Mouse (Mus musculus): ENCODE results near the gene Ypel1. TPM values are rescaled to one million over a fixed set of nuclear protein-coding genes. Genes with fewer than 3 reads are reported as not detected.

Ypel1 gene
- polyA plus RNA-seq, 1 experiment, result 1.2 TPM

- 69% methylated on average over 7 of the region's 7 CpGs for WGBS
- Histone ChIP-seq H3K4me1 (ENCODE audit: control insufficient read depth, insufficient read depth, low read length) (no peaks in the 10 kb centered on the region), H3K4me3 (replicated peaks; ENCODE audit: extremely low read depth, low read depth, low read length) (no peak overlapping the region)
- no peak for DNase-seq
- TF ChIP-seq CTCF (IDR thresholded peaks at IDR 0.05; ENCODE audit: insufficient read depth, low read length) (no peak), POLR2A (IDR thresholded peaks at IDR 0.05; ENCODE audit: borderline replicate concordance, extremely low read depth, low read depth, low read length) (no peak)
Observed at GRCm38 (mm10) chr16:17052087-17052486, 17.4 kb upstream of the Ypel1 start.

DNA sequence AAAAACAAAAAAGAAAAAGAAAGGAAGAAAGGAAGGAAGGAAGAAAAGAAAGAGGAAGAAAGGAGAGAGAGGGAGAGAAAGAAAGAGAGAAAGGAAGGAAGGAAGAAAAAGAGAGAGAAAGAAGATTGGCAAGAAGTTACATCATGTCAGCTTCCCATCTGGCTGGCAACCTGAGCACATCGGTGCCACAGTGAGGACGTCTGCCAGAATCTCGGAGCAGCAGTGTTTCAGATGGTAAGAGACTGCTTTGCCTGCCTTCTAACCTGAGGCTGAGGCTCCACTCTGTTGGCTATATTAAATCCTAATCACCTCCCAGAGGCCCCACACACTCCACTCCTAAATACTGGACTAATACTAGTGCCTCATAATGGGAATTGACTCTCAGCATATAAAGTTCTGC is 15.6 kb upstream of the Ypel1 start:
- WGBS, result 56% methylated on average over 3 of the region's 3 CpGs
- no peak for DNase-seq
- no peak for TF ChIP-seq POLR2A (IDR thresholded peaks at IDR 0.05; ENCODE audit: borderline replicate concordance, extremely low read depth, low read depth, low read length)
- no peak for TF ChIP-seq CTCF (IDR thresholded peaks at IDR 0.05; ENCODE audit: insufficient read depth, low read length)
- H3K4me3 ChIP-seq (replicated peaks; ENCODE audit: extremely low read depth, low read depth, low read length), result no peak overlapping the region
- H3K4me1 ChIP-seq (ENCODE audit: control insufficient read depth, insufficient read depth, low read length), result no peaks in the 10 kb centered on the region

- Histone ChIP-seq H3K4me3 (replicated peaks; ENCODE audit: extremely low read depth, low read depth, low read length) (no peak overlapping the region), H3K4me1 (ENCODE audit: control insufficient read depth, insufficient read depth, low read length) (no peaks in the 10 kb centered on the region)
- 84% methylated on average over 3 of the region's 3 CpGs for WGBS
- DNase-seq, result no peak
- TF ChIP-seq CTCF (IDR thresholded peaks at IDR 0.05; ENCODE audit: insufficient read depth, low read length) (no peak), POLR2A (IDR thresholded peaks at IDR 0.05; ENCODE audit: borderline replicate concordance, extremely low read depth, low read depth, low read length) (no peak)
Observed at GRCm38 (mm10) chr16:17055584-17055983, 13.9 kb upstream of the Ypel1 start.

GRCm38 (mm10) chr16:17062338-17062737 is 7.2 kb upstream of the Ypel1 start:
- no peak for DNase-seq
- Histone ChIP-seq H3K4me1 (ENCODE audit: control insufficient read depth, insufficient read depth, low read length) (no peaks in the 10 kb centered on the region), H3K4me3 (replicated peaks; ENCODE audit: extremely low read depth, low read depth, low read length) (no peak overlapping the region)
- TF ChIP-seq CTCF (IDR thresholded peaks at IDR 0.05; ENCODE audit: insufficient read depth, low read length), result no peak
- no peak for TF ChIP-seq POLR2A (IDR thresholded peaks at IDR 0.05; ENCODE audit: borderline replicate concordance, extremely low read depth, low read depth, low read length)
- 51% methylated on average over 1 of the region's 1 CpGs for WGBS

- no peak for DNase-seq
- 85% methylated on average over 2 of the region's 2 CpGs for WGBS
- Histone ChIP-seq H3K4me1 (ENCODE audit: control insufficient read depth, insufficient read depth, low read length) (no peaks in the 10 kb centered on the region), H3K4me3 (replicated peaks; ENCODE audit: extremely low read depth, low read depth, low read length) (no peak overlapping the region)
- TF ChIP-seq CTCF (IDR thresholded peaks at IDR 0.05; ENCODE audit: insufficient read depth, low read length), result no peak
- TF ChIP-seq POLR2A (IDR thresholded peaks at IDR 0.05; ENCODE audit: borderline replicate concordance, extremely low read depth, low read depth, low read length), result no peak
Observed at GRCm38 (mm10) chr16:17067552-17067951, 1.9 kb upstream of the Ypel1 start.

DNA sequence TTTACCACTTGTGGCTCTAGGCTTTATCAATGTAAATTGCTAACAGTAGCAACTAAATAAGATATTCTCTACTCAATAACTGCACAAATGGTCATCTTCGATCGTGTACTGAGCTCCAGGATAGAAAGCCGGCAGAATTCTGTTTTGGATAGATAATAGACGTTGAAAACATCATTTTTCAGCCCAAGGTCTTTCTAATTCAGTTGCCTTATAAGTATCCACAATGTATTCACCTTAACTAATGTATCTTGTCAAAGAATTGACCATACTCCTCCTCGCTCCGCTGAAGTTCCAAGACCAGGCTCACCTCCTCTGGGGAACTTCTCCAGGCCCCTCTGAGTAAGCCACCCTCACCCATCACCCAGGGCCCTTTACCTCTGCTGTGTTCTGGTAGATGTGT is 1.2 kb downstream of the Ypel1 start:
- DNase-seq, result no peak
- no peak overlapping the region for H3K4me3 ChIP-seq (replicated peaks; ENCODE audit: extremely low read depth, low read depth, low read length)
- no peaks in the 10 kb centered on the region for H3K4me1 ChIP-seq (ENCODE audit: control insufficient read depth, insufficient read depth, low read length)
- TF ChIP-seq POLR2A (IDR thresholded peaks at IDR 0.05; ENCODE audit: borderline replicate concordance, extremely low read depth, low read depth, low read length) (no peak), CTCF (IDR thresholded peaks at IDR 0.05; ENCODE audit: insufficient read depth, low read length) (no peak)
- 34% methylated on average over 6 of the region's 6 CpGs for WGBS

GRCm38 (mm10) chr16:17073000-17073399 is 3.5 kb downstream of the Ypel1 start:
- 92% methylated on average over 7 of the region's 7 CpGs for WGBS
- no peaks in the 10 kb centered on the region for H3K4me1 ChIP-seq (ENCODE audit: control insufficient read depth, insufficient read depth, low read length)
- no peak for DNase-seq
- H3K4me3 ChIP-seq (replicated peaks; ENCODE audit: extremely low read depth, low read depth, low read length), result no peak overlapping the region
- TF ChIP-seq POLR2A (IDR thresholded peaks at IDR 0.05; ENCODE audit: borderline replicate concordance, extremely low read depth, low read depth, low read length) (no peak), CTCF (IDR thresholded peaks at IDR 0.05; ENCODE audit: insufficient read depth, low read length) (no peak)

- TF ChIP-seq CTCF (IDR thresholded peaks at IDR 0.05; ENCODE audit: insufficient read depth, low read length) (no peak), POLR2A (IDR thresholded peaks at IDR 0.05; ENCODE audit: borderline replicate concordance, extremely low read depth, low read depth, low read length) (no peak)
- H3K4me3 ChIP-seq (replicated peaks; ENCODE audit: extremely low read depth, low read depth, low read length), result no peak overlapping the region
- 87% methylated on average over 2 of the region's 2 CpGs for whole genome bisulfite sequencing
- DNase-seq, result no peak
- H3K4me1 ChIP-seq (ENCODE audit: control insufficient read depth, insufficient read depth, low read length), result no peaks in the 10 kb centered on the region
Observed at GRCm38 (mm10) chr16:17076301-17076700, 6.8 kb downstream of the Ypel1 start.

DNA sequence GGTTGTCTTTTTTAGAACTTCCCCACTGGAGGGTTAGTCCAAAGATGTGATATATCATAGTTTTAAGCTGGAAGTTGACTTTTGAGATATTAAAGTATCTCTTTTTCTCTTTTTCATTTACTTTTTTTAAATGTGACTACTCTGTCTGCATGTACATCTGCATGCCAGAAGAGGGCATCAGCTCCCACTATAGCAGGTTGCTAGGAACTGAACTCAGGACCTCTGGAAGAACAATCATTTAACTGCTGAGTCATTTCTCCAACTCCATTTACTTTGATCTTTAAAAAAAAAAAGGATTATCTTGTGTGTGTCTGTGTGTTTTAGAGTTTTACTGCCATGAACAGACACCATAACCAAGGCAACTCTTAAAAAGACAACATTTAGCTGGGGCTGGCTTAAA is 7.4 kb downstream of the Ypel1 start:
- no peak for TF ChIP-seq POLR2A (IDR thresholded peaks at IDR 0.05; ENCODE audit: borderline replicate concordance, extremely low read depth, low read depth, low read length)
- no peak for DNase-seq
- Histone ChIP-seq H3K4me1 (ENCODE audit: control insufficient read depth, insufficient read depth, low read length) (no peaks in the 10 kb centered on the region), H3K4me3 (replicated peaks; ENCODE audit: extremely low read depth, low read depth, low read length) (no peak overlapping the region)

- H3K4me3 ChIP-seq (replicated peaks; ENCODE audit: extremely low read depth, low read depth, low read length), result no peak overlapping the region
- WGBS, result 75% methylated on average over 7 of the region's 7 CpGs
- DNase-seq, result no peak
Observed at GRCm38 (mm10) chr16:17078101-17078500, 8.6 kb downstream of the Ypel1 start.

More at GRCm38 (mm10) chr16:17078101-17078500, 8.6 kb downstream of the Ypel1 start:
- no peaks in the 10 kb centered on the region for H3K4me1 ChIP-seq (ENCODE audit: control insufficient read depth, insufficient read depth, low read length)
- TF ChIP-seq POLR2A (IDR thresholded peaks at IDR 0.05; ENCODE audit: borderline replicate concordance, extremely low read depth, low read depth, low read length) (no peak), CTCF (IDR thresholded peaks at IDR 0.05; ENCODE audit: insufficient read depth, low read length) (no peak)
